Mouse (Mus musculus): ENCODE measurements around the gene Klk9. TPM values are rescaled to one million over a fixed set of nuclear protein-coding genes. Genes with fewer than 3 reads are reported as not detected.
A peak's percentile ranks its signal among the peaks of the same experiment; 100 is the strongest.

Gene Klk9
- polyA plus RNA-seq, 1 experiment = not detected

- H3K4me1 ChIP-seq (ENCODE audit: control insufficient read depth, insufficient read depth, low read length) = no peaks in the 10 kb centered on the region
- TF ChIP-seq POLR2A (IDR thresholded peaks at IDR 0.05; ENCODE audit: extremely low read depth, insufficient read depth, low read length) = no peak
- TF ChIP-seq CTCF (IDR thresholded peaks at IDR 0.05; ENCODE audit: extremely low read depth, insufficient read depth, low read length) = 0 out of 2 replicates have a peak, but pooled peaks have one; percentile 19
- H3K27ac ChIP-seq (ENCODE audit: insufficient read depth, low read length) = no peak overlapping the region
- H3K4me3 ChIP-seq (ENCODE audit: insufficient read depth, low read length) = no peak overlapping the region
Measured at GRCm38 (mm10) chr7:43785286-43785685, 6.4 kb upstream of the Klk9 start.

GRCm38 (mm10) chr7:43788096-43788495 lies 3.6 kb upstream of the Klk9 start:
- Histone ChIP-seq H3K4me1 (ENCODE audit: control insufficient read depth, insufficient read depth, low read length) (no peaks in the 10 kb centered on the region), H3K27ac (ENCODE audit: insufficient read depth, low read length) (no peak overlapping the region), H3K4me3 (ENCODE audit: insufficient read depth, low read length) (no peak overlapping the region)
- no peak for TF ChIP-seq CTCF (IDR thresholded peaks at IDR 0.05; ENCODE audit: extremely low read depth, insufficient read depth, low read length)
- no peak for TF ChIP-seq POLR2A (IDR thresholded peaks at IDR 0.05; ENCODE audit: extremely low read depth, insufficient read depth, low read length)

GRCm38 (mm10) chr7:43789295-43789694 lies 2.4 kb upstream of the Klk9 start:
- TF ChIP-seq CTCF (IDR thresholded peaks at IDR 0.05; ENCODE audit: extremely low read depth, insufficient read depth, low read length) (no peak), POLR2A (IDR thresholded peaks at IDR 0.05; ENCODE audit: extremely low read depth, insufficient read depth, low read length) (no peak)

GRCm38 (mm10) chr7:43796355-43796754 lies 4.7 kb downstream of the Klk9 start:
- Histone ChIP-seq H3K27ac (ENCODE audit: insufficient read depth, low read length) (no peak overlapping the region), H3K4me1 (ENCODE audit: control insufficient read depth, insufficient read depth, low read length) (no peaks in the 10 kb centered on the region), H3K4me3 (ENCODE audit: insufficient read depth, low read length) (peak overlapping the region; percentile 54; the same call in 1 of the 2 replicates)
- no peak for TF ChIP-seq POLR2A (IDR thresholded peaks at IDR 0.05; ENCODE audit: extremely low read depth, insufficient read depth, low read length)
- no peak for TF ChIP-seq CTCF (IDR thresholded peaks at IDR 0.05; ENCODE audit: extremely low read depth, insufficient read depth, low read length)

More at GRCm38 (mm10) chr7:43789295-43789694, 2.4 kb upstream of the Klk9 start:
- Histone ChIP-seq H3K4me1 (ENCODE audit: control insufficient read depth, insufficient read depth, low read length) (no peaks in the 10 kb centered on the region), H3K27ac (ENCODE audit: insufficient read depth, low read length) (no peak overlapping the region), H3K4me3 (ENCODE audit: insufficient read depth, low read length) (no peak overlapping the region)

GRCm38 (mm10) chr7:43797333-43797769 lies 5.7 kb downstream of the Klk9 start, which contains the start of gene Klk8:
Gene Klk8, plus strand, starts transcription at chr7:43797577.
- TF ChIP-seq CTCF (IDR thresholded peaks at IDR 0.05; ENCODE audit: extremely low read depth, insufficient read depth, low read length) (no peak), POLR2A (IDR thresholded peaks at IDR 0.05; ENCODE audit: extremely low read depth, insufficient read depth, low read length) (no peak)
- H3K4me1 ChIP-seq (ENCODE audit: control insufficient read depth, insufficient read depth, low read length) = no peaks in the 10 kb centered on the region

GRCm38 (mm10) chr7:43797844-43798462 lies 6.3 kb downstream of the Klk9 start:
- no peaks in the 10 kb centered on the region for H3K4me1 ChIP-seq (ENCODE audit: control insufficient read depth, insufficient read depth, low read length)
- TF ChIP-seq POLR2A (IDR thresholded peaks at IDR 0.05; ENCODE audit: extremely low read depth, insufficient read depth, low read length) (no peak), CTCF (IDR thresholded peaks at IDR 0.05; ENCODE audit: extremely low read depth, insufficient read depth, low read length) (no peak)
- H3K4me3 ChIP-seq (ENCODE audit: insufficient read depth, low read length) = peak overlapping the region; percentile 54
- H3K27ac ChIP-seq (ENCODE audit: insufficient read depth, low read length) = no peak overlapping the region

More at GRCm38 (mm10) chr7:43797333-43797769, 5.7 kb downstream of the Klk9 start, which contains the start of gene Klk8:
- Histone ChIP-seq H3K27ac (ENCODE audit: insufficient read depth, low read length) (no peak within 1 kb of the TSS), H3K4me3 (ENCODE audit: insufficient read depth, low read length) (peak within 1 kb of the TSS; percentile 54)

GRCm38 (mm10) chr7:43799876-43800275 lies 8.2 kb downstream of the Klk9 start:
- Histone ChIP-seq H3K4me3 (ENCODE audit: insufficient read depth, low read length) (no peak overlapping the region), H3K4me1 (ENCODE audit: control insufficient read depth, insufficient read depth, low read length) (no peaks in the 10 kb centered on the region), H3K27ac (ENCODE audit: insufficient read depth, low read length) (no peak overlapping the region)
- TF ChIP-seq POLR2A (IDR thresholded peaks at IDR 0.05; ENCODE audit: extremely low read depth, insufficient read depth, low read length) (no peak), CTCF (IDR thresholded peaks at IDR 0.05; ENCODE audit: extremely low read depth, insufficient read depth, low read length) (no peak)

- Histone ChIP-seq H3K4me3 (ENCODE audit: insufficient read depth, low read length) (no peak within 1 kb of the TSS), H3K27ac (ENCODE audit: insufficient read depth, low read length) (no peak within 1 kb of the TSS), H3K4me1 (ENCODE audit: control insufficient read depth, insufficient read depth, low read length) (no peaks in the 10 kb centered on the region)
- TF ChIP-seq POLR2A (IDR thresholded peaks at IDR 0.05; ENCODE audit: extremely low read depth, insufficient read depth, low read length) = no peak
- no peak for TF ChIP-seq CTCF (IDR thresholded peaks at IDR 0.05; ENCODE audit: extremely low read depth, insufficient read depth, low read length)
Measured at GRCm38 (mm10) chr7:43810994-43811393, 19.3 kb downstream of the Klk9 start, which contains the start of gene Klk7. Gene Klk7, plus strand, starts transcription at chr7:43811294.

GRCm38 (mm10) chr7:43815211-43815610 lies 23.5 kb downstream of the Klk9 start:
- no peak overlapping the region for H3K27ac ChIP-seq (ENCODE audit: insufficient read depth, low read length)
- TF ChIP-seq CTCF (IDR thresholded peaks at IDR 0.05; ENCODE audit: extremely low read depth, insufficient read depth, low read length) (no peak), POLR2A (IDR thresholded peaks at IDR 0.05; ENCODE audit: extremely low read depth, insufficient read depth, low read length) (no peak)
- H3K4me3 ChIP-seq (ENCODE audit: insufficient read depth, low read length) = no peak overlapping the region
- no peaks in the 10 kb centered on the region for H3K4me1 ChIP-seq (ENCODE audit: control insufficient read depth, insufficient read depth, low read length)

GRCm38 (mm10) chr7:43816746-43817145 lies 25.1 kb downstream of the Klk9 start:
- Histone ChIP-seq H3K27ac (ENCODE audit: insufficient read depth, low read length) (no peak overlapping the region), H3K4me1 (ENCODE audit: control insufficient read depth, insufficient read depth, low read length) (no peaks in the 10 kb centered on the region), H3K4me3 (ENCODE audit: insufficient read depth, low read length) (no peak overlapping the region)
- TF ChIP-seq POLR2A (IDR thresholded peaks at IDR 0.05; ENCODE audit: extremely low read depth, insufficient read depth, low read length) (no peak), CTCF (IDR thresholded peaks at IDR 0.05; ENCODE audit: extremely low read depth, insufficient read depth, low read length) (no peak)

Measured in cortical plate, adult 2 months (tissue).